ENCODE assay signal across 10 mouse cellular contexts in genomic region chr10:91027468-91027867, GRCm38 (mm10).
"Had no signal": no experiment of that assay in that cellular context is flagged by ENCODE, and none has a peak within 500 bp of the region (broad histone marks: within the 10 kb centered on the region; RNA-seq: fewer than 3 reads in every experiment).

No protein-coding gene starts in this region.

- DNase-seq: kidney, adult 2 months; kidney, postnatal 25 days; liver, embryonic 13.5 days; lung, adult 2 months; lung, postnatal 14 days; lung, postnatal 4 days; midbrain, embryonic 14.5 days; thymus, postnatal 25 days had no signal

- H3K27me3 ChIP-seq: liver, embryonic 13.5 days; stomach, embryonic 15.5 days had no signal

- H3K27ac ChIP-seq: kidney, postnatal 0 days; liver, embryonic 13.5 days; stomach, embryonic 15.5 days had no signal

- H3K4me3 ChIP-seq: liver, embryonic 13.5 days; stomach, embryonic 15.5 days had no signal

- H3K36me3 ChIP-seq: stomach, embryonic 15.5 days had no signal
